Mouse (Mus musculus) neural tube, embryonic 14.5 days (tissue): Measurements from ENCODE around the gene Lhpp. TPM values are rescaled to one million over a fixed set of nuclear protein-coding genes. Genes with fewer than 3 reads are reported as not detected.

Source experiments
- ATAC-seq: fragments of 200-750 bp; cut with Nextera tagmentation; 2 replicates; pipeline ENCODE4 v1.8.0; 2017; ENCODE audit warnings: low read depth, mild to moderate bottlenecking, moderate TSS enrichment, moderate library complexity
- H3K27ac ChIP-seq: fragments of 300-500 bp; sonication (generic); 2 replicates; pipeline ENCODE4 v1.5.1; 2014; ENCODE audit warnings: low read depth, mild to moderate bottlenecking, control low read depth, low read length, moderate library complexity, mixed read lengths
- H3K27me3 ChIP-seq: fragments of 300-500 bp; sonication (generic); 2 replicates; pipeline ENCODE4 v1.6.1; 2014; ENCODE audit warnings: low read length; ENCODE audit not compliant: control insufficient read depth, insufficient read depth
- H3K36me3 ChIP-seq: fragments of 300-500 bp; sonication (generic); 2 replicates; pipeline ENCODE4 v1.6.1; 2014; ENCODE audit warnings: low read length, mixed read lengths; ENCODE audit not compliant: control insufficient read depth, insufficient read depth
- H3K4me1 ChIP-seq: fragments of 300-500 bp; sonication (generic); 2 replicates; pipeline ENCODE4 v1.6.1; 2014; ENCODE audit warnings: low read length; ENCODE audit not compliant: control insufficient read depth, insufficient read depth
- H3K4me2 ChIP-seq: fragments of 300-500 bp; sonication (generic); 2 replicates; pipeline ENCODE4 v1.6.1; 2014; ENCODE audit warnings: mild to moderate bottlenecking, low read depth, low read length, control low read depth
- H3K4me3 ChIP-seq: fragments of 300-500 bp; sonication (generic); 2 replicates; pipeline ENCODE4 v1.5.1; 2014; ENCODE audit warnings: low read depth, low read length, control low read depth, mixed read lengths
- H3K9ac ChIP-seq: fragments of 300-500 bp; sonication (generic); replicated peaks from 2 replicates; pipeline ENCODE4 v1.6.1; 2014; ENCODE audit warnings: low read depth, mild to moderate bottlenecking, control low read depth, low read length, mixed read lengths
- H3K9me3 ChIP-seq: fragments of 300-500 bp; sonication (generic); 2 replicates; pipeline ENCODE4 v1.6.1; 2016; ENCODE audit warnings: low read length; ENCODE audit not compliant: control insufficient read depth
- WGBS: fragments of 180-500 bp; shearing (Covaris S2); extraction: QIAGEN DNeasy Blood & Tissue Kit; methylation state at CpG from one replicate; pipeline ENCODE4 v1.1.7; 2014; 5-methylcytosine and 5-hydroxymethylcytosine counted together
- polyA plus RNA-seq: library from polyadenylated mRNA; unstranded; fragments of >200 nt; fragmentation: Nextera tagmentation; extraction: Ambion mirVana; gene quantifications from 2 replicates; pipeline ENCODE4 v1.2.1, GENCODE M21; 2014

Gene Lhpp
- polyA plus RNA-seq, 1 experiment from 2014 or later = 55.0 TPM

DNA sequence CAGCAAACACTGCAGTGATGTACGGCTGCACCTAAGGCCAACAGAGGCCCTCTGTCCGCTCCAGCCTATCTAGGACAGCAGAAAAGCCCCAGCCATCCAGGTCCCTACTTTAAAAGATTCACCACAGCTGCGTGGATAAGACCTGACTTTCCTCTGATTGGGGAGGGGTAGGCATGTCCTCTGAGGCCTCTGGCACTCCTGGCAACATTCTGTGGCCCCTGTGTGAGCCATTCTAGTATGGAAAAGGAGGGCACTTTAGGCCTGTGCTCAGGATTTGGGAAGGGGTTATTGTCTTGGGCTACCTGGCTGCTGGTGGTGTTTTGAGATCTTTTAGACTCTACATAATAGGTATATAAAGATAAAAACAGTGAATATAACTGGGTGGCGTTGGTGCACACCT, 56.1 kb downstream of the Lhpp start:
- Histone ChIP-seq H3K36me3 (no peaks in the 10 kb centered on the region), H3K27ac (no peak overlapping the region), H3K9me3 (no peaks in the 10 kb centered on the region), H3K27me3 (no peaks in the 10 kb centered on the region), H3K4me1 (no peaks in the 10 kb centered on the region), H3K4me3 (no peak overlapping the region), H3K9ac (no peak overlapping the region), H3K4me2 (no peak overlapping the region)
- ATAC-seq = no peak
- WGBS = 78% methylated on average over 4 of the region's 4 CpGs

DNA sequence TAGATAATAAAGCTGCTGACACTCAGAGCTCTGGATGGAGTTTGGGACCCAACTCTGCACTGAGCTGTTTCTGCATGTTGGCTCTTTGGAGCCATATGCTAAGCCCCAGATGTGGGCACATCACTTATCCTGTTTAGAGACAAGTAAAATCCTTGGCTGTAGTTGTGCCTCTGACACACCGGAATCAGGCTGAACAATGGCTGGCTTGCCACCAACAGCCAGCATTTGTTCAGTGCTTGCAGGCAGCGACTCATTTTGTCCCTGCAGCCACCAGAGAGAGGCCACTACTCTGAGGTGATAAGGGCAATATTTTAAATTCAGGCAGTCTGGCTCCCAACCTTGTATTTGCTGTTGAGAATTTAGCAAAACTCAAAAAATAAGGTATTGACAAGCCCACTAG, 58.2 kb downstream of the Lhpp start:
- H3K4me1 ChIP-seq = no peaks in the 10 kb centered on the region
- H3K4me2 ChIP-seq = no peak overlapping the region
- no peaks in the 10 kb centered on the region for H3K9me3 ChIP-seq
- no peak overlapping the region for H3K4me3 ChIP-seq
- no peaks in the 10 kb centered on the region for H3K27me3 ChIP-seq
- no peak for ATAC-seq
- 58% methylated on average over 2 of the region's 2 CpGs for WGBS
- H3K36me3 ChIP-seq = no peaks in the 10 kb centered on the region
- no peak overlapping the region for H3K9ac ChIP-seq
- H3K27ac ChIP-seq = no peak overlapping the region

DNA sequence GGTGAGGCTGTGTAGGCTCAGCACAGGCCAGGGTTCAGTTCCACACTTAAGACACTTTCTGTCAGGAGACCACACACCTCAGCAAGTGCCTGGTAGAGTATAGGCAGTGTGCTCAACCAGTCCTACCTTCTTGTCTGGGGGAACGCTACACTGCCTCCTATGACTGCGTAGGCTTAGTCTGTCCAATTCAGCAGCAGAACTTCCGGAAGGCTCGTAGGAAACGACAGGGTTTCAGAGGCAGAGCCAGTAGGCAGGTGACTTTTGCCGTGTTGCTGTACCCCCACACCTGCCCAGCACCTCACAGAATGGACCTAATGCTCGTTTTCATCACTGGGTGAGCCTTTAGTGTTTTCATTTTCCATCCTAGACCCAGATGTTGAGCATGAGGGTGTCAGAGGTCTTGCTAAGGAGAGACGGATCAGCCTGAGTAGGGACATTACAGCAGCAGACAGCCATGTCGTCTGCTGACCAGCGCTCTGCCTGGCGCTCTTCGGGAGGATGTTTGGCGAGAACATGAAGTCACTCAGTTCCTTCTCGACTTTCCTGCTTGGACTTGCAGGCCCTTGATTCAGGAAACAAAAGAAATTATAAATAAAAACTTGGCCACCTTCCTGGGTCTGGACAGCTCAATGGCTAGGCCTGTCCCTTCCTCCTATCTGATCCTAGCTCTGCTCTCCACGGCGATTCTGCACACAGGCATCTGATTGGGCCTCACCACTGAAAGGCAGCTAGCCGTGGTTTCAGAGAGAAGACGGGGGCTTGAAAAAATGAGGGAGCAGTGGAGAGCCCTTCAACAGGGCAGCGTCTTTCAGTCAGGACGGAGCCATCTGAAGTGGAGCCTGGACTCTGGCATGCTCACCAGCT, 59.8 kb downstream of the Lhpp start:
- Histone ChIP-seq H3K27ac (no peak overlapping the region), H3K4me3 (no peak overlapping the region), H3K36me3 (no peaks in the 10 kb centered on the region), H3K4me2 (no peak overlapping the region), H3K4me1 (no peaks in the 10 kb centered on the region), H3K9ac (no peak overlapping the region), H3K27me3 (no peaks in the 10 kb centered on the region), H3K9me3 (no peaks in the 10 kb centered on the region)
- no peak for ATAC-seq
- 86% methylated on average over 20 of the region's 20 CpGs for WGBS

DNA sequence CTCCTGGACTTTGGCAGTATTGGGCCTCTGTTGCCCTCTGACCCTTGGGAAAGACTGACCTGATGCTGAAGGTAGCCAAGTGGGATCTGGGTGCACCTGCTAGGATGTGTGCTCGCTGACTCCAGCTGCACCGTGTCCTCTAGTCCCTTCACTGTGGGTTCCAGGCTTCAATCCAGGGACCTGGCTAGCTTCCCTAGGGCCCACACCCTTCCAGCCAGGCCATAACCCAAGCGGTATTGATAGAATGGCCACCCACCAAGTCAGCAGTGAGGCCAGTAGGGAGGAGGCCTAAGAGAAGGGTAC, 60.4 kb downstream of the Lhpp start:
- Histone ChIP-seq H3K4me1 (no peaks in the 10 kb centered on the region), H3K9me3 (no peaks in the 10 kb centered on the region), H3K4me2 (no peak overlapping the region), H3K9ac (no peak overlapping the region), H3K27me3 (no peaks in the 10 kb centered on the region), H3K27ac (no peak overlapping the region), H3K4me3 (no peak overlapping the region), H3K36me3 (no peaks in the 10 kb centered on the region)
- WGBS = 79% methylated on average over 3 of the region's 3 CpGs
- ATAC-seq = no peak

DNA sequence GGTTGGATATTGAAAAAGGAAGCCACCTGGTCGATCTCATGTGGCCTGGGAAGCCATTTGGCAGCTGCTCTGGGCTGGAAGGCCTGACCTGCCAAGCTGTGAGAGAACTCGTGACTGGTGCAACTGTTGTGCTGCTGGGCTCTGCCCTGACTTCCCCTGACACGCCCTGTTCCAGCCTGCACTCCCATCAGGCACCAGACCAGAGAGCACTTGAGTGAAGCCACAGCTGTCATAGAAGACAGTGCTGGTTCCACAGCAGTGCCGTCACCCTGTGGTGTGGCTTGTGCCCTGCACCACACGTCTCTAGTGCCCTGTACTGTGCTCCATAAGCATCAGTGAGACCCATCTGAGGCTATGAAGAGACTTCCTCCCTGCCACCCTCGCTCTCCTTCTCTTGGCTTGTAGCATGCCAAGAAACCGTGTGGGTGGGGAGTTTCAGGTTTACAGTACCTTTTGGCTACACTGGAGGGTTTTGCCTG, 62.1 kb downstream of the Lhpp start:
- no peak for ATAC-seq
- no peak overlapping the region for H3K9ac ChIP-seq
- no peaks in the 10 kb centered on the region for H3K27me3 ChIP-seq
- H3K27ac ChIP-seq = no peak overlapping the region
- H3K4me1 ChIP-seq = no peaks in the 10 kb centered on the region
- no peaks in the 10 kb centered on the region for H3K36me3 ChIP-seq
- WGBS = 84% methylated on average over 7 of the region's 7 CpGs
- no peak overlapping the region for H3K4me2 ChIP-seq
- no peak overlapping the region for H3K4me3 ChIP-seq
- H3K9me3 ChIP-seq = no peaks in the 10 kb centered on the region

DNA sequence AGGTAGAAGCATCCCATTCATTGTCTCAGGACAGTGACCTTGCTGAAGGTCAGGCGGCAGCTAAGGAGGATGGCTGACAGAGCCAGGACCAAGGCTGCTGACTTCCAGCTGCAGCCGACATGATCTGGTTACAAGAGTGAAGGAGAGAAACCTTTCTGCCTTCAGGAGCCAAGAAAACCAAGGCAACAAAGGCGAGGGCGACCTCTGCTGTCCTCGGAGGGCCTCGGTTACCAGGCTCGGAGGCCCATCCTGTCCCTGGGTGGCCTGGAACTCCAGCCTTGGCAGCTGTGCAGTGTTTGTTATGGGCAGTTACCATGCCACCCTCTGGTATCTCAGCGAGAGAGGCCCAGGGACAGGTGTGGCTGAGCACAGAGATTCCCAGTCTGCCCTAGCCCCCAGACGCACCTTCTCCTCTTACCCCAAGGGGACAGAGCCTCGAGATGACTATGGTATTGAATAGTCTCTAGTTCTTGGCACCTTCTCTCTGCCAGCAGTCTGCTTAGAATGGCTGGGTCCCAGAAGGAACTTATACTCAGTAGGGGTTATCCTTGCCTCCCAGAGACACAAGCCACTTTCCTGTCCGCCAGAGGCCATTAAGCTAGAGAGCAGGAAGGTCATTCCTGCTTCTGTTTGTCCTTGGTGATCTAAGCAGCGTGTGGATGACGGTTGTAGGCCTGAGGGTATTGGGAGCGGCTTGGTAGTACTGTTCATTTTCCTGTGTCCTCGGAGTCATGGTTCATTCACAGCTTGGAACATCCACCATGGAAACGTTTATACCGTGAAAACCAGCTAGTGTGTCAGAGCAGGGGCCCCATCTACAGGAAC, 63.7 kb downstream of the Lhpp start:
- ATAC-seq = no peak
- H3K4me2 ChIP-seq = no peak overlapping the region
- H3K9me3 ChIP-seq = no peaks in the 10 kb centered on the region
- WGBS = 61% methylated on average over 17 of the region's 17 CpGs
- H3K4me1 ChIP-seq = no peaks in the 10 kb centered on the region
- no peaks in the 10 kb centered on the region for H3K27me3 ChIP-seq
- H3K4me3 ChIP-seq = no peak overlapping the region
- no peak overlapping the region for H3K9ac ChIP-seq
- H3K27ac ChIP-seq = no peak overlapping the region
- no peaks in the 10 kb centered on the region for H3K36me3 ChIP-seq

DNA sequence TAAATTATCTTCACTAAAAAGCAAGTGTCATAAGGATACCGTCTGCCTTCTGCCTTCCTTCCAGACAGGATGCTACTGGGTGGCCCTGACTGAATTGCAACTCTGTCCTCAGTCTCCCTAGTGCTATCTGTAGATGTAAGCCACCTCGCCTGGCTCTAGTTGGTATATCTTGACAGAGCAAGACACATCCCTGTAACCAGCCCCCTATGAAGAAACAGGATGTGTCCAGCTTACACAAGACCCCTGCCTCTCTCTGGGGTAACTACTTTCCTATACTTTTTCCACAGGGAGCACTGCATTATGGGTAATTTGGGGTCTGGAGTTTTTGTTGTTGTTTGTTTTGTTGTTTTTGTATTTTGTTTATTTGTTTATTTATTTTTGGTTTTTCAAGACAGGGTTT, 65.5 kb downstream of the Lhpp start:
- H3K4me2 ChIP-seq = no peak overlapping the region
- H3K9me3 ChIP-seq = no peaks in the 10 kb centered on the region
- H3K36me3 ChIP-seq = no peaks in the 10 kb centered on the region
- no peaks in the 10 kb centered on the region for H3K27me3 ChIP-seq
- WGBS = 94% methylated on average over 2 of the region's 2 CpGs
- H3K4me3 ChIP-seq = no peak overlapping the region
- H3K9ac ChIP-seq = no peak overlapping the region
- no peaks in the 10 kb centered on the region for H3K4me1 ChIP-seq
- no peak for ATAC-seq
- H3K27ac ChIP-seq = no peak overlapping the region

DNA sequence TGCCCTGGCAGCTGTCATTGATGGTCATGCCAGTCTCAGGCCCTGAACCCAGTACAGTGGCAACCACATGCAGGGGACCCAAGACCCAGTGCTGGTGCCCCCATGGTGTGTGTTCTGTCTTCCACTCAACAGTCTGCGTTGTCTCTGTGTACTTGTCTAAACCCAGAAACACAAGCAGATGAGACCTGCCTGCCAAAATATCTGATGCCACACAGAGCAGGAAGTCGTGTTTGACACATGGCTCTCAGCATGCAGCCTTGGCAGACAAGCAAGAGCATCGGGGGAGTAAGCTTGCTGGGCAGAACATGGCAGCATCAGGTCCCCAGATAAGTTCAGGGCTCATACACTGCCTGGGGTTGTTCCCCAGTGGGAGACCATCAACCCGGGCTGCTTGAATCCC, 68.7 kb downstream of the Lhpp start:
- H3K4me3 ChIP-seq = no peak overlapping the region
- 67% methylated on average over 4 of the region's 4 CpGs for WGBS
- no peak overlapping the region for H3K27ac ChIP-seq
- H3K9ac ChIP-seq = no peak overlapping the region
- H3K36me3 ChIP-seq = no peaks in the 10 kb centered on the region
- H3K27me3 ChIP-seq = no peaks in the 10 kb centered on the region
- H3K4me1 ChIP-seq = no peaks in the 10 kb centered on the region
- no peak for ATAC-seq
- H3K4me2 ChIP-seq = no peak overlapping the region
- no peaks in the 10 kb centered on the region for H3K9me3 ChIP-seq

DNA sequence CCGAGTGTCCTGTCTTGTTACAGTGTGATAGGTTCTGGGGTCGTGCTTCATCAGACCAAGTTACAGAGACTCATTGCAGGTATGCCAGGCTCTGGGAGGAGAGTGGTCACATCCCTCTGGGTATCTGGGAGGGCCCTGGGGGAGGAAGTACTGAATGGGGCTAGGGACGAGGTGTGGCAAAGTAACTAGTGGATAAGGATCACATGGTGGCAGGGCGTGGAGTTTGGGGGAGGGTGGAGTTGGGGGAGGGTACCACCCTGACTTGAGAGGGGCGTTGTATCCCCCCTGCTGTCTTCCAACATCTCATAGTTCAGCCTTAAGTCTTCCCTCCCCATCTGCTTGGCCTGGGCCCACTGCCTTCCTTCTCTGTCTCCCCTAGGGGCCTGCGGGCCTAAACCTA, 69.1 kb downstream of the Lhpp start:
- no peaks in the 10 kb centered on the region for H3K4me1 ChIP-seq
- no peaks in the 10 kb centered on the region for H3K36me3 ChIP-seq
- H3K27ac ChIP-seq = no peak overlapping the region
- ATAC-seq = no peak
- no peaks in the 10 kb centered on the region for H3K9me3 ChIP-seq
- no peaks in the 10 kb centered on the region for H3K27me3 ChIP-seq
- 84% methylated on average over 6 of the region's 6 CpGs for WGBS
- no peak overlapping the region for H3K4me3 ChIP-seq
- no peak overlapping the region for H3K9ac ChIP-seq
- H3K4me2 ChIP-seq = no peak overlapping the region
